Mouse (Mus musculus) cerebellum, postnatal 10 days (tissue): ENCODE data around the gene Lefty2.

Experiments
- DNase-seq, 2 experiments: peaks; one replicate each; pipeline ENCODE4 v3.0.0; 2021; ENCODE audit warnings: mixed read lengths in 2 of 2

Gene Lefty2

DNA sequence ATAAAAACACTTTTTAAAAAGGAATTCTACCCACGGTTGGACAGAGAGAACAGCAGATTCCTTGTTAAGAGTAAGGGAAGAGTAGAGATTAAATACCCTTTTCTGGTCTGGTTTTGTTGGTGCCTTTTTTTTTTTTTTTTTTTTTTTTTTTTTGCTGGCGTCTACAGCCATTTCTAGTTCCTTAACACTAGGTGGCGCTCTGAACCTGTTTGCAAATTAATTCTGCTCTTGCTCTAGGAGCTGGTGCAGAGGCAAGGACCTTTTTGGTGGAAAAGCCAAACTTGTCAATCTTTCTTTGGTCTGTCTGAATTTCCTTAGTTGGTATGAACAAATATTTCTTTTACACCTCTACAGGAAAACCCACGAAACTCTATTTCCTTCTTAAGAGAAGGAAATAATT, 8.2 kb downstream of the Lefty2 start:
- DNase-seq, result peak; percentile 61 to 81

- DNase-seq, result no peak
Observed at GRCm38 (mm10) chr1:180902915-180903314, 10.0 kb downstream of the Lefty2 start.

DNA sequence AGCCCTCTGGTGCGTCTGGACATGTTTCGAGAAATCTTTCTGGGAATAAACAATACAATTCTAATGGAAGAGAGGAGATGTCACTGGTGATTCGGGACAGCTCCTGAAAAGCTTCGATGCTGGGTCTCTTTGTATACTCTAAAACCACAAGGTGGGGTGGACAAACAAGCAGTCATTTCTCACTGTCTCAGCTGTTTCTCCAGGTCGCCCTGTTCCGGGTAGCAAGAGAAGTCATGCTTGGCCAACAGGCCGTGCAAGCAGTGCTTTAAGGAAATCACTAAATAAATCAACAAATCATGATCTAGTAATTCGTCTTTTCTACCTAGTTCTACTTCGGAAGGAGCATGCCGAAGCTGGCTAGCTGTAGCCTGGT, 10.7 kb downstream of the Lefty2 start:
- no peak for DNase-seq

- DNase-seq, result peak; percentile 98
Observed at GRCm38 (mm10) chr1:180904039-180904814, 11.3 kb downstream of the Lefty2 start, which contains the start of gene Pycr2. TSS of gene Pycr2 (plus strand) at chr1:180904293.

GRCm38 (mm10) chr1:180904815-180905080, 11.8 kb downstream of the Lefty2 start:
- no peak for DNase-seq

- no peak for DNase-seq
Observed at GRCm38 (mm10) chr1:180905307-180905706, 12.4 kb downstream of the Lefty2 start.

DNA sequence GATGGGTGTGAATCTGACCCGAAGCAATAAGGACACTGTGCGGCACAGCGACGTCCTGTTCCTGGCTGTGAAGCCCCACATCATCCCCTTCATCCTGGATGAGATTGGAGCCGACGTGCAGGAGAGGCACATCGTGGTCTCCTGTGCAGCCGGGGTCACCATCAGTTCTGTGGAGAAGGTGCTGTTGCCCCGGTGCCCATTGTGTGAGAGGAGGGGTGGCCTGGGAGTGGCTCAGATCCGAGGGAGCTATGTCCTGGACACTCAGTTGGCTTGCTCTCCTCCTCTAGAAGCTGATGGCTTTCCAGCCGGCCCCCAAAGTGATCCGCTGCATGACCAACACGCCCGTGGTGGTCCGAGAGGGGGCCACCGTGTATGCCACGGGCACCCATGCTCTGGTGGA, 13.0 kb downstream of the Lefty2 start:
- no peak for DNase-seq

DNA sequence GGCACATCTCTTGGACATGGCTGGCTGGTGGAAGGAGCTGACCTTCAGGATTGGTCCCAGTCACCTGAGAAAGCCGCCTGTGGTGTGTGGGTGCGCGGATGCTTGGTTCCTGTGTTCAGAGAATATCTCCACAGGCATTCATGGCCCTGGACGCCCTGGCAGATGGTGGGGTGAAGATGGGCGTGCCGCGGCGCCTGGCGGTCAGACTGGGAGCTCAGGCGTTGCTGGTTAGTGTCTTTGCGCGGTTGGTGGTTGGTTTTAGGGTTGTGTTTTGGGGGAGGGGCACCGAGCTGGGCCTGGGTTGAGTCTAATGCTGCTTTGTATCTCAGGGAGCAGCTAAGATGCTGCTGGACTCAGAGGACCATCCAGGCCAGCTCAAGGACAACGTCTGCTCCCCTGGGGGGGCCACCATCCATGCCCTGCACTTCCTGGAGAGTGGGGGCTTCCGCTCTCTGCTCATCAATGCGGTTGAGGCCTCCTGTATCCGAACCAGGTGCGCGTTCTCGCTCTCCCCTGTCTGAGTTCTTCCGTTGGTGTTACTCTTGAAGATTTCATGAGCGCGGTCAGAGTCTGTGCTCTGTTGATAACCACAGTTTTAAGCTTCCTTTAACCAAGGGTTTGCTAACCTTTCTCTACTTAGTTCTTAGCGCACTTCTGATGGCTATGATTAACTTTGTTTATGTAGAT, 13.7 kb downstream of the Lefty2 start:
- peak in 1 of 2 experiments; percentile 25 for DNase-seq

GRCm38 (mm10) chr1:180911138-180911537, 18.2 kb downstream of the Lefty2 start:
- DNase-seq, result no peak

GRCm38 (mm10) chr1:180911653-180912287, 18.9 kb downstream of the Lefty2 start:
- DNase-seq, result no peak

GRCm38 (mm10) chr1:180912792-180913191, 19.9 kb downstream of the Lefty2 start:
- DNase-seq, result no peak

DNA sequence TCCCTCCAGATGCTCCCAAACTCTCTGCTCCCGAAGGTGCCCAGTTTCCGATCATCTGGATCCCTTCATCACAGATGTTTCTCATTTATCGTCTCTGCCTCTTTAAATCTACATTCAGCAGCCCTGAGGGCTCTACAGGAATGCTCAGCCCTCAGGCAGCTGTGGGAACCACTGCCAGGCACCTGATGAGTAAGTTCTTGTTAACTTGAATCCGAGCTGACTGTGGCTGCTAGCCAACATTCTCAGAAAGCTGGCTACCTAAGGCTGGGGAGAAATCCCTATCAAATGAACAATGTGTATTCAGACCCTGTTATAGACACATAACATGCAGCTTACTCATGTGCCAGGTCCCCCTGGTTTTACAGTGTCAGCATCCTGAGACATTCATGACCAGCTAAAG, 20.9 kb downstream of the Lefty2 start:
- DNase-seq, result no peak

- no peak for DNase-seq
Observed at GRCm38 (mm10) chr1:180916425-180916824, 23.5 kb downstream of the Lefty2 start.

GRCm38 (mm10) chr1:180917053-180917452, 24.1 kb downstream of the Lefty2 start:
- no peak for DNase-seq

DNA sequence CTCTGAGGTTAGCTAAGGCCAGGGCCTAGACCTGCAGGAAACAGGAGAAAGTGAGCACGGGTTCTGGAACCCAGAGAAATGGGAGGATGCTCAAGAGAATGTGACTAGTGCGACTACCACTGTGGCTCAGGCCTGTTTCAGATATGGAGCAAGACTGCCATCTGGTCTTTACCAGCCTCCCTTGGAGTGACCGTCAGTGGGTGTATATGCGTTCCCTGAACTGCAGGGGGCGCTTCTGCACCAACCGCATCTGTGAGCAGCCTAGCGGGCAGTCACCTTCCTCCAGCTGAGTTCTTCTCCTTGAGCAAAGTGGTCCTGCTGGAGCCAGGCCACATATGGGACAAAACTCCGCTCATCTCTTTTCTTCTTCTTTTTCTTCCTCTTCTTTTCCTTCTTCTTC, 26.8 kb downstream of the Lefty2 start:
- DNase-seq, result peak in 1 of 2 experiments; percentile 30

DNA sequence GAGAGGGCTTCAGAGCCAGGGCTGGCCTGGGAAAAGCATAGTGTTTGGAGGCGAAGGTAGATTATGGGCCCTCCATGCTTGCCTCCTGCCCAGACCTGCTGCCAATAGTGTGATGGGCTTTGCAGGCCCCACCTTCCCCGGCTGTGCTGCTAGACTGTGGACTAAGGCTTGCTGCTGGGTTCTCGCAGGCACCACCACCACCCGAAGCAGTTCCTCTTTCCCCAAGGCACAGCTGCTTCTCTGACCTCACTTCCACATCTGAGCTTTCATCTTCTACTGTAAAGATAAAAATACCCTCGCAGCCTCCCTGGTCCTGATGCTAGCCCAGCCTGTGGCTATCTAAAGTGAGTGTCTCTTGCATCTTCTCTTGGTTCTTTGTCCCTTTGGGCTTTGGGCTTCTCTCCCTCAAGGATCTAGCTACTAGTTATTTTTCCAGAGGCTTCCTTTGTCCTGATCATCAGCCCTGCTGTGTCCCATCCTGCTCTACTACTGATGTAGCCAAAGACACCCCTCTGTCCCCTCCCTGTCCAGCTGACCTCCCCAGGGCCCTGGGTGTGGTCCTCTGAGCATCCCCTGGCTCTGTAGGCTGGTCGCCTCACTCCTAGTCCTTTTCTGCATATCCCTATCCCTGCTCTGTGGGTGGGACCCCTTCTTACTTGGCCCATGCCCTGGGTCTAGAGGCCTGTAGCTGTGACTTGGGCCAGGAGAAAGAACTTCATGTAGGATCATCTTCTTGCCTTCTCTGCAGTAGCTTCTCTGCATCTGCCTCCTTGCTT, 29.6 kb downstream of the Lefty2 start:
- DNase-seq, result no peak

DNA sequence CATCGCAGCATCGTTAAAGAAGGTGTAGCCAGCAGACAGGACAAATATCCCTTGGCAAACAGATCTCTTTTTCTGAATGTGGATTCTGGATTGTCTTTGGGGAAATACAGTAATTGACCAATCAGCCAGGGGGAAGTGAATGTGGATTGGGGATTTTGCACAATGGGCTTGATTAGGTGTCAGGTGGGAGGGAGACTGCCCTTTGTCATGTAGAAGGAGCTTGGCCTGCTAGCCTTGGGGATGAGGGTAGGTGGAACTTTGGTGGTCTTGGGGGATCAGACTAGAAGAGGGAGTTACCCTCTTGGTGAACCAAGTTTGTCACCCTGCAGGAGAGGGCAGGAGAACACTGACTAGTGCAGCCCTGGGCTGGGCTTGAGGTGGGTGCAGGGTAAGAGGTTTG, 31.8 kb downstream of the Lefty2 start:
- no peak for DNase-seq

DNA sequence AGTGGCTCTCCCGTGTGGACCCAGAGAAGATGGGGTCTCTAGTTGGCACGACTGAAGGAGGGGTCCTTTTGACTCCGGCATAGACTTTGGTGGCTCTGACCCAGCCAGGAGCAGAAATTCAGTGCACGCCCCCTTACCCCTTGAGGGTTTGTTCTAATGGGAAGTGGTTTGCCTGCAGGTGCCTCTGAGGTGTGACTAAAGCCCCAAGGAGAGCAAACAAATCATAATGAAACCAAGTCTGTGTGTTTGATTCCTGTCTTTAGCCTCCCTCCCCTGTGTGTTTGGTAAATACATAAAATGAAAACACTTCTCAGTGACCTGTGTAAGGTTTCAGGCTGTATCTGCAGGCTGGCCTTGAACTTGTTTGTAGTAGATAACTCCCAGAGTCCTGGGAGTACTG, 33.4 kb downstream of the Lefty2 start:
- no peak for DNase-seq

GRCm38 (mm10) chr1:180929599-180929998, 36.7 kb downstream of the Lefty2 start:
- no peak for DNase-seq

GRCm38 (mm10) chr1:180931106-180931505, 38.2 kb downstream of the Lefty2 start:
- no peak for DNase-seq

- peak in 1 of 2 experiments; percentile 13 for DNase-seq
Observed at GRCm38 (mm10) chr1:180933659-180934058, 40.8 kb downstream of the Lefty2 start.

- DNase-seq, result no peak
Observed at GRCm38 (mm10) chr1:180934467-180935419, 41.8 kb downstream of the Lefty2 start, which contains the start of gene Lefty1. TSS of gene Lefty1 (plus strand) at chr1:180935022.
